Mouse (Mus musculus) small intestine, adult 2 months (tissue): Measurements from ENCODE around the gene Pttg1ip. TPM values are rescaled to one million over a fixed set of nuclear protein-coding genes. Genes with fewer than 3 reads are reported as not detected.

Experiments used
- H3K27ac ChIP-seq: fragments of 200-500 bp; 2 replicates; pipeline ENCODE4 v1.5.1; 2012; ENCODE audit warnings: low read depth, low read length, control low read depth, inconsistent platforms; ENCODE audit not compliant: insufficient read depth
- H3K27me3 ChIP-seq: fragments of 200-500 bp; 2 replicates; pipeline ENCODE4 v1.6.1; 2012; ENCODE audit warnings: mild to moderate bottlenecking, moderate library complexity, low read length, inconsistent platforms; ENCODE audit not compliant: control insufficient read depth, insufficient read depth
- H3K36me3 ChIP-seq: fragments of 200-500 bp; 2 replicates; pipeline ENCODE4 v1.6.1; 2012; ENCODE audit warnings: mild to moderate bottlenecking, low read length, control low read depth, inconsistent platforms; ENCODE audit not compliant: control insufficient read depth, insufficient read depth
- H3K4me1 ChIP-seq: fragments of 200-500 bp; 2 replicates; pipeline ENCODE4 v1.6.1; 2012; ENCODE audit warnings: low read length, inconsistent platforms, mixed read lengths; ENCODE audit not compliant: control insufficient read depth, insufficient read depth, insufficient read length
- H3K4me3 ChIP-seq: fragments of 200-500 bp; 2 replicates; pipeline ENCODE4 v1.5.1; 2012; ENCODE audit warnings: low read depth, mild to moderate bottlenecking, control low read depth, inconsistent platforms, low read length, moderate library complexity
- CTCF ChIP-seq: fragments of 200-500 bp; IDR thresholded peaks from 2 replicates; pipeline ENCODE4 v1.5.1; 2012; ENCODE audit warnings: low read depth, mild to moderate bottlenecking, control low read depth, inconsistent platforms, low read length, moderate library complexity, mixed read lengths; ENCODE audit not compliant: insufficient replicate concordance, insufficient read length; ENCODE audit errors: extremely low read depth
- POLR2A ChIP-seq: fragments of 200-500 bp; IDR thresholded peaks from 2 replicates; pipeline ENCODE4 v1.6.1; 2012; ENCODE audit warnings: low read depth, mild to moderate bottlenecking, control low read depth, inconsistent platforms, low read length, moderate library complexity
- WGBS: fragments of 180-500 bp; shearing (Covaris S2); methylation state at CpG from one replicate; pipeline ENCODE4 v1.1.7; 2018; 5-methylcytosine and 5-hydroxymethylcytosine counted together
- polyA plus RNA-seq: library from polyadenylated mRNA; depleted of rRNA; stranded (reverse); fragments of >200 nt; gene quantifications from 2 replicates; pipeline ENCODE4 v1.2.3, GENCODE M21; 2012

The Pttg1ip gene
- polyA plus RNA-seq, 1 experiment, result 176 TPM

GRCm38 (mm10) chr10:77626036-77626435 lies 44.5 kb downstream of the Pttg1ip start:
- TF ChIP-seq CTCF, result no peak
- TF ChIP-seq POLR2A, result no peak
- Histone ChIP-seq H3K4me1 (peaks cover 24% of the 10 kb centered on the region; the same call in 1 of the 2 replicates), H3K27ac (no peak overlapping the region), H3K27me3 (no peaks in the 10 kb centered on the region), H3K4me3 (no peak overlapping the region), H3K36me3 (peaks cover under 1% of the 10 kb centered on the region; the same call in 1 of the 2 replicates)
- 64% methylated on average over 7 of the region's 7 CpGs for WGBS

DNA sequence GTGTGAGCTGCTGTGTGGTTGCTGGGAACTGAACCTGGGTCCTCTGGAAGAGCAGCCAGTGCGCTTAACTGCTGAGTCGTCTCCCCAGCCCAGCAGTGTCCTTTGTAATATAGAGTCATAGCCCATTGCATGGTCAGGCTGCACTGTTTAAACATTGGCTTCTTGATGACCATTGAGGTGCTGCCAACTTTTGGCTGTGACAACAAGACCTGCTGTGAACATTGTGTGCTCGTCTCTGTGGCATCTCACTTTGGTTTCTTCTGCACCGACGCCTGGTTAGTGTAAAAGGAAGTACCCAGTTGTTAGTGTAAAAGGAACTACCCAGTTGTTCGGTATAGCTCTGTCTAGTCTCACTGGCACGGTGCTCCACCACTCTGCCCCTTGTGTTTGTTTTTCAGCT lies 45.1 kb downstream of the Pttg1ip start:
- H3K27ac ChIP-seq, result 0 out of 2 replicates have a peak overlapping the region, but pooled peaks have one; percentile 39
- H3K36me3 ChIP-seq, result peaks cover 6% of the 10 kb centered on the region
- WGBS, result 45% methylated on average over 7 of the region's 7 CpGs
- TF ChIP-seq POLR2A (no peak), CTCF (no peak)
- no peak overlapping the region for H3K4me3 ChIP-seq
- H3K4me1 ChIP-seq, result peaks cover 22% of the 10 kb centered on the region; the same call in 1 of the 2 replicates
- no peaks in the 10 kb centered on the region for H3K27me3 ChIP-seq

DNA sequence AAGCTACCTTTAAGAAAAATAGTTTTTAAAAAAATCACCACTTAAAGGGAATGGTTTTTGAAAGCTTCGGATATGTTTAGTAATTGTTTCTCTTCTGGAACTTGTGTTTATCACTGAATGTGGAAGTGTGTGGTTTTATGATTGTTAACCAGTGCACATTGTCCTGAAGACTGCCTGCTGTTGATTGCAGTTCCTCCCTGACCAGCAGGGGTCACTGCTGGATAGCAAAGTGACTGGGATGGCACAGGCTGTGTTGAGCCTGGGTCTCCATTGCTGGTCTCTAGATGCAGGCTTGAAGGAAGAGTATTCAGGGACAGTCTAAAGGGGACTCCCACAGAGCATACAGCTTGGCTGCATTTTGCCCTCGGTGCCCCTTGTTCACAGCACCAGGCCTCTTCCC lies 46.0 kb downstream of the Pttg1ip start:
- H3K4me3 ChIP-seq, result no peak overlapping the region
- peaks cover 18% of the 10 kb centered on the region; the same call in 1 of the 2 replicates for H3K4me1 ChIP-seq
- no peak overlapping the region for H3K27ac ChIP-seq
- peaks cover 10% of the 10 kb centered on the region for H3K36me3 ChIP-seq
- 25% methylated on average over 2 of the region's 2 CpGs for WGBS
- H3K27me3 ChIP-seq, result no peaks in the 10 kb centered on the region
- peak; percentile 92; the same call in 1 of the 2 replicates for TF ChIP-seq CTCF
- TF ChIP-seq POLR2A, result no peak

DNA sequence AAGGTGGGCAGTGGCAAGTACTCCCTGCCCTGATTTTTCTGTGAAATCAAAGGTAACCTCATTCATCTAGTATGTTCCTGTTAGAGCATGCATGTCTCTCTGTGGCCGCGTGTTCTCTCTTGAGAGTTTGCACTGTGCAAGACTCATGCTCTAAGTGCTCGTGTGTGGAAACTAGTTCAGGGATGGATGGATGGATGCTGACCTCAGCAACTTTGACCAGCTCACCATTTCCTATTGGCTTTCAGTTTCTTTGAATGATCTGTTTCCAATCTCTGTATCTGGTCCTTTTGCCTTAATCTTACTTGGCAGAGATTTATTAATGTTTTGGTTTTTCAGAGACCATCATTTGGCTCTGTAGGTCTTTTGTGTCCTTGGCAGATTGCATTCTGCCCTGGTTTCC lies 47.6 kb downstream of the Pttg1ip start:
- Histone ChIP-seq H3K4me1 (peaks cover 16% of the 10 kb centered on the region; the same call in 1 of the 2 replicates), H3K27me3 (no peaks in the 10 kb centered on the region), H3K27ac (no peak overlapping the region), H3K4me3 (no peak overlapping the region), H3K36me3 (peaks cover 21% of the 10 kb centered on the region)
- WGBS, result 79% methylated on average over 3 of the region's 3 CpGs
- TF ChIP-seq POLR2A (no peak), CTCF (no peak)

DNA sequence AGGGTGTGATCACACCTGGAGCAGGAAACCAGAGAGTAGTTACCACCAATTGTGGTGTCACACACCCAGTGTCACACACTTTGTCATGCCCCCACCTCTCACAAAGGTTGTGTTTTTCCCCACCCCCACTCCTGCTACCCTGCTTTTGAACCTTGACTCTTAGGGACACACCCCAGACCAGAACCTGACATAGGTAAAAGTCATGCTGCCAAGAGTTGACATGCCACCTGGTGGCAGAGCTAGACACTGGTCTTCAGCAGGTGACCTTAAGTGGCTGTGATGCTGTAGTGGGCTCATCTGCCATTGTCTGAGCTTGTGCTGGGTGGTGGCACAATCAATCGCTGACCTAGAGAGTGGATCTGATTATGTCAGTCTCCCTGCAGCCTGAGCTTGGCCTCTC lies 48.5 kb downstream of the Pttg1ip start:
- no peak overlapping the region for H3K4me3 ChIP-seq
- peaks cover 12% of the 10 kb centered on the region for H3K4me1 ChIP-seq
- no peaks in the 10 kb centered on the region for H3K27me3 ChIP-seq
- TF ChIP-seq CTCF (peak; percentile 56; the same call in 1 of the 2 replicates), POLR2A (no peak)
- no peak overlapping the region for H3K27ac ChIP-seq
- H3K36me3 ChIP-seq, result peaks cover 26% of the 10 kb centered on the region
- 75% methylated on average over 1 of the region's 1 CpGs for WGBS

- TF ChIP-seq CTCF, result no peak
- TF ChIP-seq POLR2A, result no peak
- Histone ChIP-seq H3K4me1 (peaks cover 10% of the 10 kb centered on the region), H3K36me3 (peaks cover 41% of the 10 kb centered on the region), H3K27ac (no peak overlapping the region), H3K27me3 (no peaks in the 10 kb centered on the region), H3K4me3 (no peak overlapping the region)
- WGBS, result 68% methylated on average over 6 of the region's 6 CpGs
These were observed 52.5 kb downstream of the Pttg1ip start for GRCm38 (mm10) chr10:77634016-77634415.

GRCm38 (mm10) chr10:77634452-77635231 lies 53.1 kb downstream of the Pttg1ip start:
- TF ChIP-seq CTCF (no peak), POLR2A (no peak)
- WGBS, result 59% methylated on average over 13 of the region's 13 CpGs
- H3K27me3 ChIP-seq, result no peaks in the 10 kb centered on the region
- no peak overlapping the region for H3K4me3 ChIP-seq
- H3K27ac ChIP-seq, result no peak overlapping the region
- peaks cover 41% of the 10 kb centered on the region for H3K36me3 ChIP-seq
- peaks cover 8% of the 10 kb centered on the region for H3K4me1 ChIP-seq
